Mouse (Mus musculus) hindbrain, embryonic 14.5 days (tissue): ENCODE results near the gene Klc4. TPM values are rescaled to one million over a fixed set of nuclear protein-coding genes. Genes with fewer than 3 reads are reported as not detected.

Experiments
- ATAC-seq: fragments of 200-750 bp; cut with Nextera tagmentation; 2 replicates; pipeline ENCODE4 v1.8.0; 2017; ENCODE audit warnings: moderate number of reproducible peaks, mild to moderate bottlenecking, moderate TSS enrichment, moderate library complexity; ENCODE audit not compliant: low FRiP score
- DNase-seq: peaks from one replicate; pipeline ENCODE4 v3.0.0-alpha.2; 2015; ENCODE audit warnings: low spot score
- H3K27ac ChIP-seq: fragments of 300-500 bp; sonication (generic); 2 replicates; pipeline ENCODE4 v1.5.1; 2014; ENCODE audit warnings: mild to moderate bottlenecking, moderate library complexity
- H3K27me3 ChIP-seq: fragments of 300-500 bp; sonication (generic); 2 replicates; pipeline ENCODE4 v1.6.1; 2014; ENCODE audit warnings: mild to moderate bottlenecking, low read length, mixed read lengths; ENCODE audit not compliant: control insufficient read depth, insufficient read depth
- H3K36me3 ChIP-seq: fragments of 300-500 bp; sonication (generic); replicated peaks from 2 replicates; pipeline ENCODE4 v1.6.1; 2014; ENCODE audit not compliant: control insufficient read depth, insufficient read depth
- H3K4me1 ChIP-seq: fragments of 300-500 bp; sonication (generic); replicated peaks from 2 replicates; pipeline ENCODE4 v1.6.1; 2014; ENCODE audit warnings: antibody characterized with exemption, low read length, mixed read lengths; ENCODE audit not compliant: control insufficient read depth, insufficient read depth
- H3K4me2 ChIP-seq: fragments of 300-500 bp; sonication (generic); replicated peaks from 2 replicates; pipeline ENCODE4 v1.6.1; 2014; ENCODE audit warnings: mild to moderate bottlenecking, moderate library complexity
- H3K4me3 ChIP-seq: fragments of 300-500 bp; sonication (generic); replicated peaks from 2 replicates; pipeline ENCODE4 v1.5.1; 2014; ENCODE audit warnings: mild to moderate bottlenecking, low read length
- H3K9ac ChIP-seq: fragments of 300-500 bp; sonication (generic); 2 replicates; pipeline ENCODE4 v1.6.1; 2014
- H3K9me3 ChIP-seq: fragments of 300-500 bp; sonication (generic); 2 replicates; pipeline ENCODE4 v1.6.1; 2016; ENCODE audit warnings: low read length; ENCODE audit not compliant: control insufficient read depth
- WGBS: fragments of 180-500 bp; shearing (Covaris S2); extraction: QIAGEN DNeasy Blood & Tissue Kit; methylation state at CpG from one replicate; pipeline ENCODE4 v1.1.7; 2014; 5-methylcytosine and 5-hydroxymethylcytosine counted together
- polyA plus RNA-seq: library from polyadenylated mRNA; unstranded; fragments of >200 nt; fragmentation: Nextera tagmentation; extraction: Ambion mirVana; gene quantifications from 2 replicates; pipeline ENCODE4 v1.2.1, GENCODE M21; 2014

The Klc4 gene
- polyA plus RNA-seq, 1 experiment from 2014 or later = 30.5 TPM

GRCm38 (mm10) chr17:46628471-46628790 lies 17.4 kb downstream of the Klc4 start:
- Histone ChIP-seq H3K9me3 (no peaks in the 10 kb centered on the region), H3K4me3 (peak overlapping the region; percentile 72), H3K4me1 (peaks cover 33% of the 10 kb centered on the region), H3K9ac (peak overlapping the region; percentile 86), H3K36me3 (peaks cover 27% of the 10 kb centered on the region), H3K27ac (peak overlapping the region; percentile 88), H3K27me3 (no peaks in the 10 kb centered on the region), H3K4me2 (peak overlapping the region; percentile 83)
- ATAC-seq = peak; percentile 6; the same call in 1 of the 2 replicates
- DNase-seq = no peak
- WGBS = under 1% methylated on average over 13 of the region's 13 CpGs

- Histone ChIP-seq H3K4me2 (peak overlapping the region; percentile 83), H3K36me3 (peaks cover 18% of the 10 kb centered on the region), H3K27me3 (no peaks in the 10 kb centered on the region), H3K4me3 (peak overlapping the region; percentile 72), H3K27ac (no peak overlapping the region), H3K4me1 (peaks cover 33% of the 10 kb centered on the region), H3K9ac (peak overlapping the region; percentile 86), H3K9me3 (no peaks in the 10 kb centered on the region)
- WGBS = 65% methylated on average over 6 of the region's 6 CpGs
- DNase-seq (no peak), ATAC-seq (no peak)
These were observed 18.4 kb downstream of the Klc4 start for GRCm38 (mm10) chr17:46627409-46627808.

- 65% methylated on average over 12 of the region's 12 CpGs for WGBS
- Histone ChIP-seq H3K4me1 (peaks cover 43% of the 10 kb centered on the region), H3K4me2 (peak overlapping the region; percentile 17; the same call in 1 of the 2 replicates), H3K9ac (peak overlapping the region; percentile 32), H3K27me3 (no peaks in the 10 kb centered on the region), H3K9me3 (no peaks in the 10 kb centered on the region), H3K4me3 (no peak overlapping the region), H3K36me3 (no peaks in the 10 kb centered on the region), H3K27ac (no peak overlapping the region)
- ATAC-seq (no peak), DNase-seq (no peak)
These were observed 21.2 kb downstream of the Klc4 start for GRCm38 (mm10) chr17:46624598-46624997.

GRCm38 (mm10) chr17:46623819-46624557 lies 21.8 kb downstream of the Klc4 start:
- peaks cover 49% of the 10 kb centered on the region for H3K4me1 ChIP-seq
- H3K27me3 ChIP-seq = no peaks in the 10 kb centered on the region
- DNase-seq (no peak), ATAC-seq (no peak)
- WGBS = 18% methylated on average over 10 of the region's 10 CpGs
- no peak overlapping the region for H3K4me3 ChIP-seq
- H3K9me3 ChIP-seq = no peaks in the 10 kb centered on the region
- peak overlapping the region; percentile 32 for H3K9ac ChIP-seq
- no peaks in the 10 kb centered on the region for H3K36me3 ChIP-seq
- peak overlapping the region; percentile 17; the same call in 1 of the 2 replicates for H3K4me2 ChIP-seq
- no peak overlapping the region for H3K27ac ChIP-seq

- H3K4me3 ChIP-seq = no peak overlapping the region
- peaks cover 54% of the 10 kb centered on the region for H3K4me1 ChIP-seq
- no peaks in the 10 kb centered on the region for H3K36me3 ChIP-seq
- no peak overlapping the region for H3K9ac ChIP-seq
- H3K4me2 ChIP-seq = no peak overlapping the region
- 85% methylated on average over 11 of the region's 11 CpGs for WGBS
- no peak overlapping the region for H3K27ac ChIP-seq
- no peaks in the 10 kb centered on the region for H3K9me3 ChIP-seq
- DNase-seq = no peak
- no peak for ATAC-seq
- no peaks in the 10 kb centered on the region for H3K27me3 ChIP-seq
These were observed 23.6 kb downstream of the Klc4 start for GRCm38 (mm10) chr17:46622269-46622668.

- Histone ChIP-seq H3K9me3 (no peaks in the 10 kb centered on the region), H3K4me1 (peaks cover 50% of the 10 kb centered on the region), H3K4me3 (no peak overlapping the region), H3K36me3 (no peaks in the 10 kb centered on the region), H3K4me2 (no peak overlapping the region), H3K27me3 (no peaks in the 10 kb centered on the region), H3K27ac (peak overlapping the region; percentile 56), H3K9ac (0 out of 2 replicates have a peak overlapping the region, but pooled peaks have one; percentile 2)
- no peak for DNase-seq
- ATAC-seq = no peak
- 61% methylated on average over 15 of the region's 15 CpGs for WGBS
These were observed 24.5 kb downstream of the Klc4 start for GRCm38 (mm10) chr17:46621324-46621723.

- no peak overlapping the region for H3K4me3 ChIP-seq
- WGBS = 29% methylated on average over 16 of the region's 16 CpGs
- no peak for ATAC-seq
- H3K36me3 ChIP-seq = no peaks in the 10 kb centered on the region
- H3K9ac ChIP-seq = peak overlapping the region; percentile 56
- H3K27ac ChIP-seq = peak overlapping the region; percentile 76
- H3K4me1 ChIP-seq = peaks cover 50% of the 10 kb centered on the region
- peak overlapping the region; percentile 25 for H3K4me2 ChIP-seq
- no peaks in the 10 kb centered on the region for H3K27me3 ChIP-seq
- no peak for DNase-seq
- no peaks in the 10 kb centered on the region for H3K9me3 ChIP-seq
These were observed 26.0 kb downstream of the Klc4 start for GRCm38 (mm10) chr17:46619683-46620357.

GRCm38 (mm10) chr17:46618769-46619682 lies 26.8 kb downstream of the Klc4 start:
- no peak overlapping the region for H3K4me3 ChIP-seq
- peak; percentile 41 for DNase-seq
- 0 out of 2 replicates have a peak, but pooled peaks have one; percentile 9 for ATAC-seq
- H3K36me3 ChIP-seq = no peaks in the 10 kb centered on the region
- H3K27ac ChIP-seq = peak overlapping the region; percentile 76
- peak overlapping the region; percentile 25 for H3K4me2 ChIP-seq
- 7% methylated on average over 27 of the region's 27 CpGs for WGBS
- no peaks in the 10 kb centered on the region for H3K27me3 ChIP-seq
- peak overlapping the region; percentile 56 for H3K9ac ChIP-seq
- H3K4me1 ChIP-seq = peaks cover 42% of the 10 kb centered on the region
- no peaks in the 10 kb centered on the region for H3K9me3 ChIP-seq

- no peak for DNase-seq
These were observed 27.4 kb downstream of the Klc4 start for GRCm38 (mm10) chr17:46618394-46618768.

More at GRCm38 (mm10) chr17:46618394-46618768, 27.4 kb downstream of the Klc4 start:
- Histone ChIP-seq H3K27ac (peak overlapping the region; percentile 76), H3K9ac (peak overlapping the region; percentile 56), H3K9me3 (no peaks in the 10 kb centered on the region), H3K36me3 (no peaks in the 10 kb centered on the region), H3K27me3 (no peaks in the 10 kb centered on the region), H3K4me1 (peaks cover 45% of the 10 kb centered on the region), H3K4me2 (peak overlapping the region; percentile 25), H3K4me3 (no peak overlapping the region)
- ATAC-seq = no peak
- WGBS = 19% methylated on average over 6 of the region's 6 CpGs
